Mouse (Mus musculus) urinary bladder, postnatal 10 days (tissue): ENCODE data around the gene Galnt6.

Source experiments
- DNase-seq: peaks from one replicate; pipeline ENCODE4 v3.0.0; 2022; ENCODE audit warnings: low spot score

Galnt6 gene

GRCm38 (mm10) chr15:100720066-100720465, 9.1 kb downstream of the Galnt6 start:
- DNase-seq = no peak

GRCm38 (mm10) chr15:100719217-100719616, 10.0 kb downstream of the Galnt6 start:
- no peak for DNase-seq

DNA sequence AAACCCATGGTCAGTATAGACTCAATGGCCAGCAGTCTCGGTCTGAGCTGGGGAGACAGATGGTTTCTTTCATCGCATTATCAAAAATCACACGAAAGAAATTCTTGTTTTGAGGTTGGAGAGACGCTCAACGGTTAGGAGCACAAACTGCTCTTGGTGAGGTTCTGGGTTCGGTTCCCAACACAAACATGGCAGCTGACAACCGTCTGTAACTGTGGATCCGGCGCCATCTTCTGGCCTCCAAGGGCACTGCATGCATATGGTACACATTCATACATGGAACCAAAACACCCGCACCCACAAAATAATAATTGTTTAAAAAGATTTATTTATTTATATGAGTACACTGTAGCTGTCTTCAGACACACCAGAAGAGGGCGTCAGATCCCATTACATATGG, 10.6 kb downstream of the Galnt6 start:
- no peak for DNase-seq

GRCm38 (mm10) chr15:100717933-100718332, 11.2 kb downstream of the Galnt6 start:
- no peak for DNase-seq

DNA sequence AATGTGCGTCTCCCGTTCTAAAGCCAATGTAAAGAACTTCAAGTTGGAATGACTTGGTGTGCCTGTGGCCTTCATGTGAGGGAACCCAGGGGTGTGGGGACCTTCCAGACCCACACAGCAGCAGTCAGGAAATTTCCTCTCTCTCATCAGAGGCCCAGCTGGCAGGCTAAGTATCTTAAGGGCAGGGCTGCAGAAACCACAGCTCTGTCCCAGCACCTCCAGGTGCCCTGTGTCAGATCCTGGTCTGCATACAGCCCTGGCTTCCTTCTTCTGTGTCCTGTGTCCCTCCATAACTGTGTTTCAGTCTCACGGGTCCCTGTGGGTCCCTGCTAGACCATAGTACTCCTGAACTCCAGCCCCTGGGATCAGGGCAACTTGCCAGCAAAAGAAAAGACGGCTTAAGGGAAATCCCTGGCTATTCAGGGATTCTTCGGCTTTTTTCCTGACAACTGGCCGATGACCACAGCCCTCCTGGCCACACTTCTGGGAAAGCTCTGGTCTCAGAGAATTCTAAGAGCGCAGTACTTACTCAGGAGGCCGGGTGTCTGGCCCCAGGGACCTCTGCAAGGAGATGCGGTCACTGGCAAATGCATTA, 13.7 kb downstream of the Galnt6 start:
- DNase-seq = no peak

GRCm38 (mm10) chr15:100714470-100714869, 14.7 kb downstream of the Galnt6 start:
- no peak for DNase-seq

- no peak for DNase-seq
Measured at GRCm38 (mm10) chr15:100710838-100711237, 18.3 kb downstream of the Galnt6 start.

DNA sequence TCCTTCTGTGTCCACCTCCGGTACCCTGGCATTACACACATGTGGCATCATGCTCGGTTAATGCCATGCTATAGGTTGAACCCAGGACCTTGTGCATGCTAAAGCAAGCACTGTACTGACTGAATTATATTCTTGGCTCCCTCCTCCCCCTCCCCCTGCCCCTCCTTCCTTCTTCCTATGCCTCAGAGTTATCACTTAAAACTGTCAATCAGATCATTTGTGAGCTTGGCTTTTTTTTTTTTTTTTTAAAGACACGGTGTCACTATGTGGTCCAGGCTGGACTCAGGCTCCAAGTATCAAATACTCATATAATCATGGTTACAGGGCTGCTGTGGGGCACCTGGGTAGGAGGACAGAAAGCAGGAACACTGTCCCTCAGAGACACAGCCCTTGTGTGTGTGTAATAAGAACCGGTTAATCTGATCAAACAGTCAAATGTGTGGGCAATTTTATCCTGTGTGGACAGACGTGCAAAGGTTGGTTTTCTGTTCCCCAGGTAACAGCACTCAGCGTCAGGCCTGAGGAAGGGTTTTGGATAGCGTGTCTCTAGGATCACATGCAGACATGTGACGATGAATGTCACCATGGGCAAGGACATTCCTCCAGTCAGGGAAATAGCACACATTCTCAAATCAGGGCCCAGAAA, 20.6 kb downstream of the Galnt6 start:
- DNase-seq = no peak

DNA sequence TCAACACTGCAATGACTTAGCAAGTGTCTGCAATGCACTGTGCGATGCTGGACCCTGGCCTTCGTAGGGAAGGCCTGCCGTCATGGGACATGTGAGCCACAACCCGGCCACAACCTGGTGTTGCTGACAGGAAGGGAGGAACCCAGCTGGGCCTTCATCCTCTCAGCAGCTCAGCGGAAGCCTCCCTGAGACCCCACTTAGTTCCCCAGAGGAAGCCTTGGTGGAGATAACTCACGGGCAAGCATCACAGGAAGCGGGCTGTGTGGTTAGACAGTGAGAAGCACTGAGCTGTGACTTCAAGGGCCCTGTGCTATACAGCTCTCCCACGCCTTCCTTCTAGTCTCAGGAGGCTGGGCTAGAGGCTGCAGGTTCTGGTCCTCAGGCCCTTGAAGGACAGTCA, 22.9 kb downstream of the Galnt6 start:
- DNase-seq = no peak

DNA sequence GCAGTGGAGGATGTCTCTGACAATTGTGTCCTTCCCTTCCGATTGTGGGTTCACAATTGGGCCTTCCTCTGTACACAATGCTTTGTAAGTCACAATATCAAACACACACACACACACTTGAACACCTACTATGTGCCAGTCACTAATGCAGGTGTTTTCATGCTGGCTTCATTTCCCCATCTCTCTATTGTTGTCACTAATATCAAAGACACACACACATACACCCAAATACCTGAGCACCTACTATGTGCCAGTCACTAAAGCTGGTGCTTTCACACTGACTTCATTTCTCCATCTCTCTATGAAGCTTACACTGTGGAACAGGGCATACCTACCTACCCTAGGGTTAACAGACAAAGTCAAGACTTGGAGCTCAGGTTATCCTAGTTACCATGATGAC, 23.8 kb downstream of the Galnt6 start:
- no peak for DNase-seq

GRCm38 (mm10) chr15:100703913-100704312, 25.3 kb downstream of the Galnt6 start:
- no peak for DNase-seq

GRCm38 (mm10) chr15:100701856-100702255, 27.3 kb downstream of the Galnt6 start:
- no peak for DNase-seq

- DNase-seq = no peak
Measured at GRCm38 (mm10) chr15:100701108-100701507, 28.1 kb downstream of the Galnt6 start.

GRCm38 (mm10) chr15:100700424-100700823, 28.8 kb downstream of the Galnt6 start:
- DNase-seq = no peak

- no peak for DNase-seq
Measured at GRCm38 (mm10) chr15:100699386-100699785, 29.8 kb downstream of the Galnt6 start.

DNA sequence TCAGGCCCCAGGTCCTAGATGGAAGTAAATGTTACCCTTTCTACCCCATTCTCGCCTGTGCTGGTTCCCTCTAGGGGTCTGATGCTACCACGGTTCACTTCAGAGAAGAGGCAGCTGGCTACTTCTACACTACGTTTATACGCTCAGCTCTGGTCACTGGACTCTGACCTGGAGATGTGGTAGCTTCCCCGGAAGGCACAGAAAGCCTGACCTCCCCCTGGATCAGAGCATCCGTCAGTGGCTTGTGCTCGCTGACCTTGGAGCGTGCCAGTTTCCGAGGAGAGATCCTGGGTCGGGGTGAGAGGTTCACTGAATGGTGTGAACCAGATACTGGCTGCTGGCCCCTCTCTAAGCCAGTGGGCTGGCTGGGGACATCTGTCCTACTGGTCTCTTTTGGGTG, 31.1 kb downstream of the Galnt6 start:
- DNase-seq = no peak

DNA sequence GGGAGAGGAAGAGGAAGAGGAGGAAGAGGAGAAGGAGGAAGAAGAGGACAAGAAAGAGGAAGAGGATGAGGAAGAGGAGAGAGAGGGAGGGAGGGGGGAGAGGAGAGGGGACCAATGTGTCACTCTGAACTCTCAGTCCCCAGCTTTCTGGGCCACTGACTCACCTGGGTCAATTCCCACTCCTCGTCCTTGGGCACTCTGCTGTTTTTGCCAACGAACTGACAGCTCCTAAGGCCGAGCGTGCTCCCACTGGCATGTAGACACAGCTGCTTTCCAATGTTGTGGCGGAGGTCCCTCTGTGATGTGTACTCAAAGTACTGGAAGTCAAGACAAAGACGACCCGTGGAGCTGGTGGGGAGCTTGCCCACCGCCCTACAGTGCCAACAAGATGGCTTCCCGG, 34.8 kb downstream of the Galnt6 start:
- no peak for DNase-seq

- DNase-seq = no peak
Measured at GRCm38 (mm10) chr15:100691990-100692389, 37.2 kb downstream of the Galnt6 start.

- DNase-seq = no peak
Measured at GRCm38 (mm10) chr15:100687430-100687971, 41.7 kb downstream of the Galnt6 start, which contains the start of gene Cela1. Cela1 (minus strand) TSS chr15:100687921.

DNA sequence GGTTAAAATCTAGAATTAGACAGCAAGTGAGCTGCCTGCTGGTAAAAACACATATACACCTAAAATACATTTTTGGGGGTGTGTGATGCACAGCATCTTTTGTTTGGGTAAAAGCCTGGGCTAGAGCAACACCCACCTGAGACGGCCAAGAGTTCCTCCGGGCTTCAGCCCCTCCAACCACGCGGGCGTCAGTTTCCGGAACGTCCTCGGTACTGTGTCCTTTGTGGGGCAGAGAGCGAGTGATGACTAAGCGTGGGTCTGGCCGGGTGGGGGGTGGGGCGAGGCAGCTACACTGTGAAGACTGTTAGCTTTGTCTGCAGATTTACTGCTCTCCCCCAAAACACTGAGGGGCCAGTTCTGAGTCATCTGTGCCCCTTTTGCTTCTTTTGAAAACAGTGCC, 42.2 kb downstream of the Galnt6 start:
- no peak for DNase-seq

- DNase-seq = no peak
Measured at GRCm38 (mm10) chr15:100686434-100686833, 42.7 kb downstream of the Galnt6 start.

DNA sequence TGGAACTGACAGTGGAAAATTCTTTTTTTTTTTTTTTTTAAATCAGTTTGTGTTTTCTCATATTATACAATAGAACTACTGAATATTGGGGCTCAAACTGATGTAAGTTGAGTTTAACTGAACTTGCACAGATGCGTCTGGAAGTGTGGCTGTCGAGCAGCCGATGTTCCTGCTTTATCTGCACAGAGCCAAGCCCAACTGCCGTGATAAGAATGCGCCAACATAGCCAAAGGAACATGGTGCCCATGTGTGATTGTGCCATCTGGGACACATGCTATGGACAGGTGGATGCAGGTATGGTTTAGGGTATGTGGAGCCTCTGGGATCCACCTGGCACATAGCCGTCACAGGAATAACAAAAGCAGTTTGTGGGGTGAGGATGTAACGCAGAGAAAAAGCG, 43.3 kb downstream of the Galnt6 start:
- no peak for DNase-seq

GRCm38 (mm10) chr15:100685255-100685654, 43.9 kb downstream of the Galnt6 start:
- no peak for DNase-seq

- DNase-seq = no peak
Measured at GRCm38 (mm10) chr15:100684450-100684849, 44.7 kb downstream of the Galnt6 start.
